In the genomic region with DNA sequence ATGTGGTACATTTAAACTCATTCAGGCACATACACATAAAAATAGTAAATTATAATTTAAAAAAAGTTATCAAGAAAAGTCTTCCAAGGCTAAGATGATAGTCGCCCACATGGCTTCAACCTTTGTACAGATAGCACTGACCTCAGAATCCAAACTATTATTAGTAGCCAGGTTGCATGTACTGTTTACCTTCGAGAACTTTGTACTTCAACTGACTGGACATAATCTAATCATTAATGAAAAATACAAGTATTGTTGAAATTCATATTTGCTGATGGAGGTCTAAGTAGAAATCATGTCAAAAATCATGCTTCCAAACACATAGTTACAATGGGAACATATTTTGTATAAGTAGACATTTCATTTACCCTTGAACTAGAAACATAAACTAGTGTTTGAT, we compare ENCODE assay signal across 14 mouse cellular contexts. TPM values are rescaled to one million over a fixed set of nuclear protein-coding genes. Genes with fewer than 3 reads are reported as not detected.
"Had no signal": no experiment of that assay in that cellular context is flagged by ENCODE, and none has a peak within 500 bp of the region (broad histone marks: within the 10 kb centered on the region; RNA-seq: fewer than 3 reads in every experiment).

No protein-coding gene starts in this region.

RNA-seq across cellular contexts. Expression of a gene that starts 0.8 kb away (rescaled TPM):
- total RNA-seq: neutrophil, adult 5-6 weeks had no signal
- polyA plus RNA-seq: neural tube, embryonic 13.5 days; neural tube, embryonic 14.5 days; neural tube, embryonic 15.5 days; small intestine, adult 2 months; spleen, adult 2 months; stomach, embryonic 14.5 days; stomach, embryonic 15.5 days; stomach, embryonic 16.5 days; stomach, postnatal 0 days; testis, adult 2 months; urinary bladder, adult 2 months had no signal

RNA-seq across cellular contexts. Expression of a gene that starts 32.4 kb away (rescaled TPM):
- total RNA-seq: neutrophil, adult 5-6 weeks had no signal
- polyA plus RNA-seq: neural tube, embryonic 13.5 days; neural tube, embryonic 14.5 days; neural tube, embryonic 15.5 days; small intestine, adult 2 months; spleen, adult 2 months; stomach, embryonic 14.5 days; stomach, embryonic 15.5 days; stomach, embryonic 16.5 days; stomach, postnatal 0 days; testis, adult 2 months; thymus, adult 2 months; thymus, postnatal 0 days had no signal
